Mouse (Mus musculus) left cerebral cortex, adult 9 months (tissue): ENCODE measurements around the gene Slc16a10.

ENCODE experiments used
- DNase-seq, 2 experiments: peaks; one replicate each; pipeline ENCODE4 v3.0.0; 2022; ENCODE audit warnings: low spot score in 2 of 2

The Slc16a10 gene

DNA sequence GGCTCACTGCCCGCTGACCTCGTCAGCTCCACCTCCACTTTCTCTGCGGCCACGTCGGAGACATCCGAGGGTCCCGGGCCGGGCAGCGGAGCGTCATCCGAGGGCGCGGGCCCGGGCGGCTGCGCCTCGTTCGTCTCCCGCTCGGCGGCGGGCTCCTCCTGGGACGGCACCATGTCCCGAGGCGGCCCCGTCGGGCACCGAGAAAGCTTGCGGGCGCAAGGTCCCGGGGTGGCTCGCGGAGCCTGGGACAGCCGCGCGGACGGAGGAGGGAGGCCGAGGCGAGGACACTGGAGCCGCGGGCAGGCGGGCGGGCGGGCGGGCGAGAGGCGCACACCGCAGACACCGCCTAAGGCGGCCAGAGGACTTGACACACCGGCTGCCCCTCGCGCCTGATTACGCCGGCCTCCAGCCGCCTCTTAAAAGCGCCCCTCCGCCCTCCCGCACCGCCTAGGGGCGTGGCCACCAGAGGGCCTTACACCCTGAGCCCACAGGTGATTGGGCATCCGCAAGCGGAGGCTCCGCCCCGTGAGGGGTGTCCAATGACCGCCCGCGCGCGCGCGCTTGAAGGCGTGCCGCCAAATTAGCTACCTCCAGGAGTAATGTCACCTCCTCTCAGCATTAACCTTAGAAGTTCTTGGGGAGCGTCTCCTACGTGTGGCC lies at the start of gene Slc16a10:
Gene Slc16a10 (minus strand): TSS at position 395 of the 660 bp plus-strand sequence.
- peak; percentile 77 to 92 for DNase-seq

DNA sequence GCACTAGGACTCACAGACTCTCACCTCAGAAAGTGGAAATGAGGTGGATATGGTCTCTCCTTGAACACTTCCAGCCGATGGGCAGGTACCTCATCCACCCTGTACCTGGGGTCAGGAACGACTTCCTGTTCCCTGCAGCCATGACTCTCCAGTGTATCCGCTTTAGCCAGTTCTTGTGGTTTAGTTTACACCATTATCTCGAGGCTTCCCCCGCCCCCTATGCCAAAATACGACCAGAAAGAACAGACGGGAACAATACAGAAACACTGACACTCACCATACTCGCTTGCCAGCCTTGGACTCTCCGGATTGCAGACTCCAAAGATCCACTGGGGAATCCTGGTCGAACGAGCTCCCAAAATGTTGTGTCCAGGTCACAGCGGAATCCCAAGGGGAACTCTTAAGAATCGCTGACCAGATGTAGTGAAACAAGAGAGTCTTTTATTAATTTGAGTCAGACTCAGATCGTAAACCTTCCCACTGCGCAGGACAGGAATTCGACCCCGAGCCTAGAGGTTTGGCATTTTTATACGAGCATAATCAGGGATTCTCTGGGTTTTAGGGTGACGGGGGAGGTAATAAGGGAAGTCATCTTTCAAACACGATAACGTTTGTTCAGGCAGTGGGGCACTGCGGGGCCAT lies 49.4 kb upstream of the Slc16a10 start:
- no peak for DNase-seq

DNA sequence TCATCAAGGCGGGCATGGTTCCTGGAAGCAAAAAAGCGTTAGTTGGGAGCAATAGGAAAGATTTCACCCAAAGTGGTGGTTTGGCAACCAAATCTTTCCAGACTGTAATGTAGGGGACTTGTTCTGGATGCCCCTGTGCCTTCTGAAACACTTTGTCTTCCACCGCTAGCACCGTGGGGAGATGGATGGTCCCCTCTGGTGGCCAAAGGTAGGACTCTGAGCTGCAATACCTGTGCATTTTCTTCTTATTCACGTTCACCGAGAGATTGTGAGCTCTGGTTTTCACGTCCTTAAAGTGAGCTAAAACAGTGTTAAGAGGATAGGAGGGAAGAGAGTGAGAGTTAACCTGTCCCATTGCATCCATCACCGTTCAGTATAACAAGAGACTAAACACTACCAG lies 48.8 kb upstream of the Slc16a10 start:
- no peak for DNase-seq

- no peak for DNase-seq
Observed at GRCm38 (mm10) chr10:40189689-40190088, 47.6 kb upstream of the Slc16a10 start.

DNA sequence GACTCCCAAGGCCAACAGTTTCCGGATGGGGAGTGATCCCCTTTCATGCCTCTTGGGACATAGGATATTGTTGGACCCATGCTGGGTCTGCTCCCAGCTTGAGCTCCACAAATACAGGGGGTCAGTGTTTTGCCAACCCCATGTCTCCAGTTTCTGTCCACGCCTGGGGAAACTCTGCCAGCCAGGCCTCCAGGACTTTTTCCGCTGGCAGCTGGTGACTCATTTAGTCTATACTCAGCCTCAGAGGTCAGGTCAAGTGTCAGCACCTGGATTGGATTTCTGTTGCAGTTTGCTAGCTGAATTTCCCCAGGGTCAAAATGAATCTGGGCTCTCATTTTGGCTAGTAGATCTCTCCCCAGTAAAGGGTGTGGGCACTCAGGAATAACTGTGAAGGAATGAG lies 46.8 kb upstream of the Slc16a10 start:
- DNase-seq = no peak

GRCm38 (mm10) chr10:40185956-40186355 lies 43.9 kb upstream of the Slc16a10 start:
- no peak for DNase-seq

DNA sequence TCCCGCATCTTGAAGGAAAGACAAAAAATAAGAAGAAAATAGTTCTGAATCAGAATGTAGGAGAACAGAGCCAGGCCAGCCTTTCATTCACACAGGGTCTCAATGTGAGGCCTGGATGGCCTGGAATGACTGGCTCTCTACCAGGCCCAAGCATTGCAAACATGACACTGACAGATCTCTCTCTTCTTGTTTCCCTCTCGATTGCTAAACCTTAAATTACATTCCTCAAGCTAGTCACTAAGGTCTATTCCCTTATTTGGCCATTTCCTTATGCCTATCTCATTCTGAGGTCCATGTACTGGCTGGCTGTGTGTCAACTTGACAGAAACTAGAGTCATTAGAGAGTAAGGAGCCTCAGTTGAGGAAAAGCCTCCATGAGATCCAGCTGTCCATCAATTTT lies 38.0 kb upstream of the Slc16a10 start:
- DNase-seq = no peak

DNA sequence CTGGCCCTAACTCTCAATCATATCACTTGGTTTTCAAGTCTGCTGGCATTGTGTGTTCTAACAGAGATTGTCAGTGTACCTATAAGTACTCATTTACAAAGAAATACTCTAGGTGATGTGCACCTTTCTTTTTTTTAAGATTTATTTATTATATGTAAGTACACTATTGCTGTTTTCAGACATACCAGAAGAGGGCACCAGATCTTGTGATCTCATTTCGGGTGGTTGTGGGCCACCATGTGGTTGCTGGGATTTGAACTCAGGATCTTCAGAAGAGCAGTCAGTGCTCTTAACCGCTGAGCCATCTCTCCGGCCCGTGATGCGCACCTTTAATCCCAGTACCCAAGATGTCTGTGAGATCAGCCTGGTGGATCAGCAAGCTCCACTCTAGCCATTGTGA lies 37.1 kb upstream of the Slc16a10 start:
- DNase-seq = no peak

DNA sequence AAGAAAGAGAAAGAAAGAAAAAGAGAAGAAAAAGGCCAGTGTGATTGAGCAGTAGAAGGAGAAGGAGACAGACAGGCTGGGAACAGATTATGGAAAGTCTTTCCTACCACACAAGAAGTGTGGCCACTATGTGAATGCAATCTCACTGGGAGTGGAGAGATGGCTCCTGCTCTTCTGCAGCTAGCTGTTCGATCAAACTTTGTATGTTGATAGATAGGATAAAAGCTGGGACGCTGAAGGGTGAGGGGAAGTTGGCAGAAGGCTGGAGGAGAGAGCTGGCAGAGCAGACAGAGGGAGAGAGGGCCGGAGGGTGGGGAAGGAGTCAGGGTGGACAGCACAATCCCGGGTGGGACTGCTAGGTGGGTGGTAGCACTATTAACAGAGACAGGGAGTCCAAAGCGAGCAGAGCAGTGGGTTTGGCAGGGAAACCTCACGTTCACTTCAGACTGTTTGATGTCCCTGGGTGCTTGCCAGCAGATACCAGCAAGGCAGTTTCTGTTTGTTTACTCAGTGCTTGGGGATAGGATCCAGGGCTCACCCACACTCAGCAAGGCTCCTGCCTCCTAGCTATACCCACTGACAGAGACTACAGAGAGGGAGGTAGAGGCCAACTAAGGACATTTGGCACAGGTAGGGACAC lies 35.4 kb upstream of the Slc16a10 start:
- peak in 1 of 2 experiments; percentile 20 for DNase-seq

DNA sequence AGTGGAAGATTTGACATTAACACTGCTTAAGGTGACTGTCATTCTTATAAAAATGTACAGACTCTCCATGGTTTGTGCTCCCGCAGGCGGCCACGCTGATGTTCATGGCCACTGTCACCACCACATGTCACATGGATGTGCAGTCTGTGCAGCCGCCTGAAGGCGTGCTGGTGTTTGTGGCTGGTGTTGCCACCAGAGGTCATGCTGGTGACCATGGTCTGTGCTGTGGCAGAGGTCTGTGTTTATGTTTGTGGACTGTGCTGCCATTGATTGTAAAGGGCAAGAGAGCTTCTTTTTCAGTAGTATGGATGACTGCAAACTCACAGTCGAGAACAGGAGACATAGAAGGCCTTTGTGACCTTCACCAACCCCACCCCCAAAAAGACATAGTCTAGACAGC lies 30.1 kb upstream of the Slc16a10 start:
- no peak for DNase-seq

GRCm38 (mm10) chr10:40171211-40171610 lies 29.2 kb upstream of the Slc16a10 start:
- no peak for DNase-seq

DNA sequence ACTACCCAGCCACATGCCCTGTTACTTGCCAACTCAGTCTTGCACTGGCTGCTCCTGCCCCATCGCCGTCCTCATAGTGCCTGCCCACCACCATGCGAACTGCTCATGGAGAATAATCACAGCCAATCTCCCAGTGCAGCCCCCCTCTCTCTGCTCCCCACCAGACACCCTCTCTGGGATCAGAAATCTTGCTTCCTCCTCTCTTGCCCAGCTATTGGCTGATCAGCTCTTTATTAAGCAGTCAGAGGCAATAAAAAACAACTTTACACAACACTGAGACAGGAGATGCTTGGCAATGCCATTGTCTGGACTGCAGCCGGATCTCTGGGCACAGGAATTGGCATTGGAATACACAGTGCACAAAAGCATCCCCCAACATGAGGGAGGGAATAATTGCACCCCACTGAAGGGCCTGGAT lies 28.1 kb upstream of the Slc16a10 start:
- DNase-seq = no peak

DNA sequence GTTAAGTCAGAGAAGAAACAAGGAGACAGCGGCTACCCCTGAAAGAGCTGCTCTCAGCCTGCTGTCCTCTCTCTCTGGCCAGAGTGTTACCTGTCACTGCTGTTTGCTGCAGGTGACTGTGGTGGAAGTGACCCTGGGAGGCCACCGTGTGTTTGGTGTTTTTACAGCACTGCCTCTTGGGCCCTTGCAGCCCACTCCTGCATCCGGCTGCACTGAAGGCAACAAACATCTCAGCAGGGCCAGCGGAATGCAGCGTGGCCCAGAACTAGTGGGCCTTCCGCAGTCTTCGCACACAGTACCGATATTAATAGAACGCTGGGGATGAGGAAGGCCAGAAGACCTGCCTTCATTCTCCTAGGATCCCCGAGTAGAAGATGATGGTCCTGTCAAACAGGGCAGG lies 27.5 kb upstream of the Slc16a10 start:
- DNase-seq = no peak

DNA sequence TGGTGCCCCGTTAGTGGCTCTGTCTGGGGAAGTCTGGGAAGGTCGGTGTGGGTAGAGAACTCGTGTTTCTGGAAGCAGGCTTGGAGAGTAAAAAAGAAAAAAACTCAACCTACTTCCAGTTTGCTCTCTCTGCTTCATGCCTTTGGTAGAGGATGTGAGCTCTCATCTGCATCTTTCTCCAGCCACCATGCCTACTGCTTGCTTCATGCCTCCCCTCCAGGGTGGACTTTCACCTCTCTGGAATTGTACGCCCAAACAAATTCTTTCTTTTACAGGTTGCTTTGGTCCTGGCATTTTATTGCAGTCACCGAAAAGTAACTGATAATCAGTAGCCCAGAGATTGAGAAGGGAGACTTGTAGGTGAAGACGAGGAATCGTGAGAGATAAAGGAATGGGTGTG lies 27.0 kb upstream of the Slc16a10 start:
- no peak for DNase-seq

- DNase-seq = peak in 1 of 2 experiments; percentile 71
Observed at GRCm38 (mm10) chr10:40164421-40165386, 22.6 kb upstream of the Slc16a10 start.

GRCm38 (mm10) chr10:40163914-40164313 lies 21.9 kb upstream of the Slc16a10 start:
- no peak for DNase-seq

GRCm38 (mm10) chr10:40163338-40163737 lies 21.3 kb upstream of the Slc16a10 start:
- no peak for DNase-seq

DNA sequence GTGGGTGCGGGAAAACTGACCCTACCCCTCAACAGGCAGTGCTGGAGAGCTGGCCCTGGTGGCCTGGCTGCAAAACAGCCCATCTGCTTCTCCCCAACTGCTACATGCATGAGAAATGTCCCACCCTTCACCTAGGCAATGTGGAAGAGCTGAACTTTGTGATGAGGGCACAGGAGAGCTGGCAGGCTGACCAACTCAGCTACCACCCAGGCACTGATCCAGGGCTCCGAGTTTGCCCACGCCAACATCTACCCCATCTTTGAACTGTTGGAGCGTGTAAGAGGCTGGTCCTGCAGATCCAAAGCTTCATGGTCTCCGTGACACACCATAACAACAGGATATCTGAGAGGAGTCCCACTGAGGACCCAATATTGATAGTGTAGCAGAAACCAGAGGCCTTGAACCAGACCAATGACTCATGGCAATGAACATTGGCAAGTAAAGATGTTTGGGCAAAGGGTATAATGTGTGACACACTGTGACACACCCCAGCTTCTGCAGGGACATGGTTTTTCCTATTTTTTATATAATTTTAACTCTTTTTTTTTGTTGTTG lies 19.7 kb upstream of the Slc16a10 start:
- no peak for DNase-seq

GRCm38 (mm10) chr10:40161236-40161635 lies 19.2 kb upstream of the Slc16a10 start:
- no peak for DNase-seq

DNA sequence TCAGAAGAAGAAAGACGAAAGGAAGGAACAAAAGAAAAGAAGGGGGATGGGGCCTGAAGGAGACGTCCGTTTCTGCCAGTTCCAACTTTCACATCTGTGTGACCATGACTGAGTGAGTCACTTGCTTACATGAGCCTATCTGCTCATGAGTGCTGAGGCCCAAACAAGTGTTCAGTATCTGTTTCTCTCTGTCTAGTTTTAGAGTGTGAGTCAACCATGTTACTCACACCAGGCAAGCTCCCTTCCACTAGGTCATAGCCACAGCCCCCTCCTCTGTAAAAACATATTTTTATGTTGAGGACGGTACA lies 10.4 kb upstream of the Slc16a10 start:
- no peak for DNase-seq

DNA sequence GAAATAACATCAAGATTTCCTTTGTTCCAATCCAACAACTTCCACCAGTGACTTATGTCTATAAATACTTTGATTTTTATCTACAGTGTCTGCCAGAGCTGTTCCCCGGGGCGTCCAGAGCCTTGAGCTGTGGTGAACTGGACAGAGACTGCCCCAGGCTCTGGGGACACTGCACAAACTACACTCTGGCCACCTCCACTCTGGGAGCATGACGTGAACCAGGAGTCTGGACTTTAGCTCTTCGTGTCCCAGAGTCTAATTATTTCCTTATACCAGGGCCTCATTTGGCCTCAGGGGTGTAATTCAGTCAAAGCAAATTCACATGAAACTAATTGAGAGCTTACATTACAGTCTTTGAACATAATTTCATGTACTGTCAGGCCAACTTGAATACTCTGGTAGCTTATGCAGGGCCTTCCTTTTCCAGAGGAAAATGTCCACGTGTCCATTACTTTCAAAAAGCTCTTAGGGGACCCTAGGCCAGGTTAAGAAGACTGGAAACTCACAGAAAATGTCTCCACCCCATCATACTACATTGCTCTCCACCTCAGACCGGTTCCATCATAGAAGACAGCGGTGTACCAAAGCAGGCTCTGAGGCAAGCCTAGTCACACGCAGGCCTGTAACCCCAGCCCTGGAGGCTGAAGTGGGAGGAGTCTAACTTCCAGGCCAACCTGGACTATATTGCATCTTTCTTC lies 9.9 kb upstream of the Slc16a10 start:
- DNase-seq = no peak
